Mouse (Mus musculus): ENCODE data around the gene Chrna1. TPM values are rescaled to one million over a fixed set of nuclear protein-coding genes. Genes with fewer than 3 reads are reported as not detected.

The Chrna1 gene
- polyA plus RNA-seq, 1 experiment from 2014 or later: 25.9 TPM

DNA sequence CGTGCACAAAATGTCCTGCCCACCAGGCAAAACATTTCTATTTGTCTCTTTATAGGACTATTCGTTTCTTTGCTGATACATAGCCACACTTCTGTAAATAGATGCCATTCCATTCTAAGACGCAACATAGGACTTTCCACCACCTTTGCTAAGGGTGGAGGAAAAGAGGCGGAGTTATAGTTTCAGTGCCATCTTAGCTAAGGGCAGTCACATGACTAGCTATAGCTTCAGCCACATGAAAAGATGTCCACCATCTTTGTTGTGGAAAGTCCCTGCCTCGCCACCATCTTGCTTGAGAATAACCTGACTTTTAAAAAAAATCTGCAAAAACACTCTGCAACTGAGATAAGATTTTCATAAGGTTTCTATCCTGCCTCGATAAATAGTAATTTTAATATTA lies 66.0 kb downstream of the Chrna1 start:
- no peak overlapping the region for H3K4me3 ChIP-seq (ENCODE audit: low read depth, low read length)
- H3K4me1 ChIP-seq (ENCODE audit: control insufficient read depth, insufficient read depth, low read length): peaks cover 7% of the 10 kb centered on the region
- ATAC-seq (ENCODE audit: low read depth) (no peak), DNase-seq (ENCODE audit: low spot score) (no peak)
- H3K27me3 ChIP-seq (replicated peaks; ENCODE audit: control insufficient read depth, insufficient read depth, low read length): no peaks in the 10 kb centered on the region
- no peak overlapping the region for H3K27ac ChIP-seq (replicated peaks; ENCODE audit: low read depth, low read length)
- no peaks in the 10 kb centered on the region for H3K9me3 ChIP-seq (ENCODE audit: control insufficient read depth, low read length)
- WGBS: 84% methylated on average over 6 of the region's 6 CpGs
- H3K36me3 ChIP-seq (ENCODE audit: control insufficient read depth, insufficient read depth, low read length): peaks cover 9% of the 10 kb centered on the region; the same call in 1 of the 2 replicates
- H3K4me2 ChIP-seq (ENCODE audit: low read depth, low read length): no peak overlapping the region
- H3K9ac ChIP-seq (ENCODE audit: low read depth, low read length): no peak overlapping the region

Other genes with a start within 250 kb of the Chrna1 start
- 7.1 and 7.9 TPM in 2 replicates for gene Gpr155, start 193.8 kb downstream of the Chrna1 start, polyA plus RNA-seq (2014; fragmentation: Nextera tagmentation; extraction: Ambion mirVana)
- gene Wipf1, start 50.6 kb downstream of the Chrna1 start, polyA plus RNA-seq (2014; fragmentation: Nextera tagmentation; extraction: Ambion mirVana): 21.5 and 23.5 TPM in 2 replicates
- 35.5 and 36.0 TPM in 2 replicates for gene Chn1, start 195.0 kb upstream of the Chrna1 start, polyA plus RNA-seq (2014; fragmentation: Nextera tagmentation; extraction: Ambion mirVana)